Mouse (Mus musculus): ENCODE results near the gene Vps13a. TPM values are rescaled to one million over a fixed set of nuclear protein-coding genes. Genes with fewer than 3 reads are reported as not detected.

The Vps13a gene
- polyA plus RNA-seq (2012; ENCODE audit: low replicate concordance): 4.4 and 8.7 TPM in 2 replicates

DNA sequence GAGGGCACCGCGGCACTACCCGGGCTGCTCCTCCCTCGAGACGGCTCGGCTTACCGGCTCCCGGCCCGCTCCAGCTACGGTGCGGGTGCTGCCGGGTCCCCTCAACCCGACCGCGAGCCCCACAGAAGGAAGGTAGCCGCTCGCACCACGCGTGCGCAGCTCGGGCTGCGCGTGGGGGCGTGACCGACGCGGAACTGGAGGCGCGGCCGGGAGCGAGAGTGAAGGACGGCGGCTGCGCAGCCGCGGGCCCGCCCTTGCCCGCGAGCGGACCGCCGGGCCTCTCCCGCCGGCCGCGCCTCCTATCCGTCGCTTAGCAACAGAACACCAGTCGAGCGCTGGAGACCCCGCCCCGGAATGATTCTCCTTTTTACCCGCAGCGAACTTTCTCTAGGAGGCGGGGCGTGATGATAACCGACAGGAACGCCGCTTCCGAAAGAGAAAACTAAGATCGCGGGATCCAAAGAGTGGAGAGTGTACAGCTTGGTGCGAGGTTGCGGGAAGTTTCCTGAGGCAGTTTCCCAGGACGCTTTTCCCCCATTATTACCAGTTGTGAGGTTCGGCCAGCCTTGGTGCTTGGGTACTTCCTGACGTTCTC, at the start of gene Vps13a:
Gene Vps13a, minus strand, starts transcription at position 144 of the 595 bp plus-strand sequence.

Other genes with a start within 250 kb of the Vps13a start
- not detected in 2 replicates for gene Foxb2, start 92.9 kb upstream of the Vps13a start, polyA plus RNA-seq (2012; ENCODE audit: low replicate concordance)
- gene Prune2, start 175.2 kb upstream of the Vps13a start, polyA plus RNA-seq (2012; ENCODE audit: low replicate concordance): 0.15 TPM in 1 of 2 replicates, not detected in the other

All from hematopoietic multipotent progenitor cell, adult 10-12 weeks (in vitro differentiated cells).